Mouse (Mus musculus): ENCODE measurements around the gene Dock8.

DNA sequence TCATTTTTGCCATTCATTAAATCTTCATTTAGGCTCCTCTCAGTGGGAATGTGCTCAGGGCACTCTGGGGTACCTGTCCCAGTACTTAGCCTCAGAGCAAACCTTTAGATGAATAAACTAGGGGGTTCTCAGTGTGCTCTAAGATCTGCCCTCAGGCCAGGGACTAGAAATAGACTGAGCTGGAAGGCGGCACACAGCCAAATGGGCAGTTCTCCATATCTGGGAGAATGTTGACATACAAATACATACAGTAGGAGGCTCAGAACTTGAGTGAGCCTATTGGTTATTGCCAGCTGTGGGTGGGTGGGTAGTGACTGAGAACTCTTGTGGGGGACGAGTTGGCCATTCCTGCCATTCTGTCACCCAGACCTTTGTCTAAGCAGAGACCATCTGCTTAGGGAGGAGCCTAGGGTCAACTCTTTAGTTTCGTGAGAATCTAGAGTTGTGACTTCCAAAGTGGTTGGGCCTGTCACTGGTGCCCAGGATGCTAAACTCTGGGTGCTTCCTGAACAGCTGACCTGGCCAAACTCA is 252.3 kb downstream of the Dock8 start:
- TF ChIP-seq GATA1 (IDR thresholded peaks at IDR 0.05; ENCODE audit: borderline replicate concordance, low read length) (no peak), FLI1 (IDR thresholded peaks at IDR 0.05; ENCODE audit: low read length) (no peak)

Measured in megakaryocyte, embryonic 14.5 days (primary cell).